Mouse (Mus musculus) forebrain, embryonic 12.5 days (tissue): ENCODE results near the gene Bhlhe41. TPM values are rescaled to one million over a fixed set of nuclear protein-coding genes. Genes with fewer than 3 reads are reported as not detected.

Source experiments
- ATAC-seq: fragments of 200-750 bp; cut with Nextera tagmentation; 2 replicates; pipeline ENCODE4 v1.8.0; 2017; ENCODE audit warnings: moderate TSS enrichment; ENCODE audit not compliant: low FRiP score
- H3K27ac ChIP-seq: fragments of 300-500 bp; sonication (generic); 2 replicates; pipeline ENCODE4 v1.5.1; 2016; ENCODE audit warnings: mild to moderate bottlenecking
- H3K27me3 ChIP-seq: fragments of 300-500 bp; sonication (generic); 2 replicates; pipeline ENCODE4 v1.6.1; 2016; ENCODE audit warnings: mild to moderate bottlenecking
- H3K36me3 ChIP-seq: fragments of 300-500 bp; sonication (generic); replicated peaks from 2 replicates; pipeline ENCODE4 v1.6.1; 2016; ENCODE audit warnings: mild to moderate bottlenecking
- H3K4me1 ChIP-seq: fragments of 300-500 bp; sonication (generic); 2 replicates; pipeline ENCODE4 v1.6.1; 2016
- H3K4me2 ChIP-seq: fragments of 300-500 bp; sonication (generic); 2 replicates; pipeline ENCODE4 v1.6.1; 2016; ENCODE audit warnings: mild to moderate bottlenecking, moderate library complexity
- H3K4me3 ChIP-seq: fragments of 300-500 bp; sonication (generic); replicated peaks from 2 replicates; pipeline ENCODE4 v1.5.1; 2016; ENCODE audit warnings: mild to moderate bottlenecking
- H3K9ac ChIP-seq: fragments of 300-500 bp; sonication (generic); 2 replicates; pipeline ENCODE4 v1.6.1; 2016; ENCODE audit warnings: mild to moderate bottlenecking
- H3K9me3 ChIP-seq: fragments of 300-500 bp; sonication (generic); 2 replicates; pipeline ENCODE4 v1.6.1; 2016
- WGBS: fragments of 180-500 bp; shearing (Covaris S2); methylation state at CpG from one replicate; pipeline ENCODE4 v1.1.7; 2016; 5-methylcytosine and 5-hydroxymethylcytosine counted together
- polyA plus RNA-seq: library from polyadenylated mRNA; unstranded; fragments of >200 nt; fragmentation: Nextera tagmentation; extraction: Ambion mirVana; gene quantifications from 2 replicates; pipeline ENCODE4 v1.2.1, GENCODE M21; 2016

Gene Bhlhe41
- polyA plus RNA-seq, 1 experiment from 2014 or later = 1.5 TPM

- peaks cover 70% of the 10 kb centered on the region for H3K27me3 ChIP-seq
These were observed 811 bp upstream of the Bhlhe41 start for GRCm38 (mm10) chr6:145865886-145866851.

GRCm38 (mm10) chr6:145864171-145864570 lies 1.2 kb downstream of the Bhlhe41 start:
- peak; percentile 2; the same call in 1 of the 2 replicates for ATAC-seq
- WGBS = 3% methylated on average over 8 of the region's 8 CpGs
- peaks cover 79% of the 10 kb centered on the region for H3K27me3 ChIP-seq
- H3K27ac ChIP-seq = 0 out of 2 replicates have a peak overlapping the region, but pooled peaks have one; percentile 2
- peak overlapping the region; percentile 100 for H3K4me2 ChIP-seq
- H3K4me1 ChIP-seq = peaks cover 46% of the 10 kb centered on the region
- H3K9ac ChIP-seq = no peak overlapping the region; the same call in 1 of the 2 replicates
- no peaks in the 10 kb centered on the region for H3K36me3 ChIP-seq
- peak overlapping the region; percentile 67 for H3K4me3 ChIP-seq
- no peaks in the 10 kb centered on the region for H3K9me3 ChIP-seq

More at GRCm38 (mm10) chr6:145865886-145866851, 811 bp upstream of the Bhlhe41 start:
- H3K9me3 ChIP-seq = no peaks in the 10 kb centered on the region
- H3K4me3 ChIP-seq = peak overlapping the region; percentile 52
- no peak overlapping the region for H3K27ac ChIP-seq
- ATAC-seq = peak; percentile 68
- H3K4me2 ChIP-seq = peak overlapping the region; percentile 100
- H3K4me1 ChIP-seq = peaks cover 46% of the 10 kb centered on the region
- no peaks in the 10 kb centered on the region for H3K36me3 ChIP-seq
- H3K9ac ChIP-seq = peak overlapping the region; percentile 52
- under 1% methylated on average over 69 of the region's 69 CpGs for WGBS

- Histone ChIP-seq H3K4me3 (peak overlapping the region; percentile 67), H3K4me2 (peak overlapping the region; percentile 100), H3K9me3 (no peaks in the 10 kb centered on the region), H3K9ac (peak overlapping the region; percentile 64), H3K27ac (peak overlapping the region; percentile 50; the same call in 1 of the 2 replicates), H3K4me1 (peaks cover 46% of the 10 kb centered on the region), H3K27me3 (peaks cover 73% of the 10 kb centered on the region), H3K36me3 (no peaks in the 10 kb centered on the region)
- ATAC-seq = peak; percentile 70
- under 1% methylated on average over 93 of the region's 105 CpGs for WGBS
These were observed 2.0 kb downstream of the Bhlhe41 start for GRCm38 (mm10) chr6:145863065-145863971.

GRCm38 (mm10) chr6:145862739-145863064 lies 2.7 kb downstream of the Bhlhe41 start:
- H3K9ac ChIP-seq = peak overlapping the region; percentile 64
- peak overlapping the region; percentile 100 for H3K4me2 ChIP-seq
- WGBS = under 1% methylated on average over 33 of the region's 35 CpGs
- H3K4me1 ChIP-seq = peaks cover 46% of the 10 kb centered on the region
- no peaks in the 10 kb centered on the region for H3K36me3 ChIP-seq
- H3K4me3 ChIP-seq = peak overlapping the region; percentile 67
- no peak overlapping the region for H3K27ac ChIP-seq
- no peaks in the 10 kb centered on the region for H3K9me3 ChIP-seq
- peaks cover 71% of the 10 kb centered on the region for H3K27me3 ChIP-seq
- ATAC-seq = no peak

- no peak overlapping the region for H3K27ac ChIP-seq
- H3K9ac ChIP-seq = peak overlapping the region; percentile 64; the same call in 1 of the 2 replicates
- peak overlapping the region; percentile 67 for H3K4me3 ChIP-seq
- no peaks in the 10 kb centered on the region for H3K36me3 ChIP-seq
- ATAC-seq = no peak
- no peaks in the 10 kb centered on the region for H3K9me3 ChIP-seq
- H3K27me3 ChIP-seq = peaks cover 71% of the 10 kb centered on the region
- 19% methylated on average over 4 of the region's 4 CpGs for WGBS
- peak overlapping the region; percentile 100 for H3K4me2 ChIP-seq
- peaks cover 46% of the 10 kb centered on the region for H3K4me1 ChIP-seq
These were observed 3.0 kb downstream of the Bhlhe41 start for GRCm38 (mm10) chr6:145862321-145862720.

GRCm38 (mm10) chr6:145861462-145862227 lies 3.7 kb downstream of the Bhlhe41 start:
- Histone ChIP-seq H3K27me3 (peaks cover 71% of the 10 kb centered on the region), H3K9me3 (no peaks in the 10 kb centered on the region), H3K4me2 (peak overlapping the region; percentile 100; the same call in 1 of the 2 replicates), H3K9ac (no peak overlapping the region), H3K4me3 (no peak overlapping the region), H3K4me1 (peaks cover 41% of the 10 kb centered on the region), H3K27ac (no peak overlapping the region), H3K36me3 (no peaks in the 10 kb centered on the region)
- no peak for ATAC-seq
- 70% methylated on average over 9 of the region's 9 CpGs for WGBS

GRCm38 (mm10) chr6:145860350-145860749 lies 5.0 kb downstream of the Bhlhe41 start:
- Histone ChIP-seq H3K27me3 (peaks cover 59% of the 10 kb centered on the region), H3K9ac (no peak overlapping the region), H3K4me2 (no peak overlapping the region), H3K4me1 (peaks cover 42% of the 10 kb centered on the region), H3K4me3 (no peak overlapping the region), H3K27ac (no peak overlapping the region), H3K9me3 (no peaks in the 10 kb centered on the region), H3K36me3 (no peaks in the 10 kb centered on the region)
- WGBS = 70% methylated on average over 2 of the region's 2 CpGs
- no peak for ATAC-seq

GRCm38 (mm10) chr6:145858414-145858813 lies 6.9 kb downstream of the Bhlhe41 start:
- Histone ChIP-seq H3K4me3 (no peak overlapping the region), H3K4me2 (no peak overlapping the region), H3K9me3 (no peaks in the 10 kb centered on the region), H3K4me1 (peaks cover 35% of the 10 kb centered on the region), H3K36me3 (no peaks in the 10 kb centered on the region), H3K27ac (no peak overlapping the region), H3K9ac (no peak overlapping the region), H3K27me3 (peaks cover 45% of the 10 kb centered on the region)
- no peak for ATAC-seq
- WGBS = 74% methylated on average over 8 of the region's 8 CpGs

- Histone ChIP-seq H3K9me3 (no peaks in the 10 kb centered on the region), H3K27ac (no peak overlapping the region), H3K27me3 (peaks cover 39% of the 10 kb centered on the region), H3K9ac (no peak overlapping the region), H3K4me3 (no peak overlapping the region), H3K4me2 (no peak overlapping the region), H3K4me1 (peaks cover 27% of the 10 kb centered on the region), H3K36me3 (no peaks in the 10 kb centered on the region)
- WGBS = 85% methylated on average over 7 of the region's 7 CpGs
- no peak for ATAC-seq
These were observed 7.9 kb downstream of the Bhlhe41 start for GRCm38 (mm10) chr6:145857428-145857827.

- Histone ChIP-seq H3K27me3 (peaks cover 29% of the 10 kb centered on the region), H3K9ac (peak overlapping the region; percentile 33; the same call in 1 of the 2 replicates), H3K4me1 (peaks cover 23% of the 10 kb centered on the region), H3K4me2 (peak overlapping the region; percentile 46), H3K27ac (peak overlapping the region; percentile 78), H3K4me3 (peak overlapping the region; percentile 25), H3K9me3 (no peaks in the 10 kb centered on the region), H3K36me3 (no peaks in the 10 kb centered on the region)
- ATAC-seq = peak; percentile 94
- WGBS = 2% methylated on average over 28 of the region's 28 CpGs
These were observed 9.4 kb downstream of the Bhlhe41 start for GRCm38 (mm10) chr6:145855720-145856551.

GRCm38 (mm10) chr6:145854756-145855155 lies 10.6 kb downstream of the Bhlhe41 start:
- H3K9me3 ChIP-seq = no peaks in the 10 kb centered on the region
- no peak for ATAC-seq
- 46% methylated on average over 5 of the region's 5 CpGs for WGBS
- no peaks in the 10 kb centered on the region for H3K36me3 ChIP-seq
- H3K27me3 ChIP-seq = peaks cover 21% of the 10 kb centered on the region; the same call in 1 of the 2 replicates
- H3K9ac ChIP-seq = no peak overlapping the region
- no peak overlapping the region for H3K4me3 ChIP-seq
- no peak overlapping the region for H3K4me2 ChIP-seq
- peaks cover 23% of the 10 kb centered on the region for H3K4me1 ChIP-seq
- H3K27ac ChIP-seq = no peak overlapping the region
